Mouse (Mus musculus) heart, embryonic 15.5 days (tissue): ENCODE measurements at regions not wholly inside any gene's neighbourhood (a gene's known extent, or its start where the extent isn't known, plus 50 kb on each side); places are given as distances from the start of the nearest gene placed in this dataset.

ENCODE experiments used
- ATAC-seq: fragments of 200-750 bp; cut with Nextera tagmentation; replicated peaks from 2 replicates; pipeline ENCODE4 v1.8.0; 2017; ENCODE audit warnings: low read depth, moderate TSS enrichment; ENCODE audit not compliant: insufficient number of reproducible peaks, insufficient read depth, low FRiP score
- H3K27ac ChIP-seq: fragments of 300-500 bp; sonication (generic); 2 replicates; pipeline ENCODE4 v1.5.1; 2015; ENCODE audit warnings: mild to moderate bottlenecking, inconsistent platforms
- H3K27me3 ChIP-seq: fragments of 300-500 bp; sonication (generic); 2 replicates; pipeline ENCODE4 v1.6.1; 2015; ENCODE audit warnings: inconsistent platforms
- H3K36me3 ChIP-seq: fragments of 300-500 bp; sonication (generic); 2 replicates; pipeline ENCODE4 v1.6.1; 2015; ENCODE audit warnings: mild to moderate bottlenecking, inconsistent platforms
- H3K4me1 ChIP-seq: fragments of 300-500 bp; sonication (generic); replicated peaks from 2 replicates; pipeline ENCODE4 v1.6.1; 2015; ENCODE audit warnings: inconsistent platforms
- H3K4me2 ChIP-seq: fragments of 300-500 bp; sonication (generic); 2 replicates; pipeline ENCODE4 v1.6.1; 2015; ENCODE audit warnings: inconsistent platforms, mild to moderate bottlenecking, moderate library complexity
- H3K4me3 ChIP-seq: fragments of 300-500 bp; sonication (generic); 2 replicates; pipeline ENCODE4 v1.5.1; 2015; ENCODE audit warnings: mild to moderate bottlenecking, inconsistent platforms
- H3K9ac ChIP-seq: fragments of 300-500 bp; sonication (generic); 2 replicates; pipeline ENCODE4 v1.6.1; 2015; ENCODE audit warnings: mild to moderate bottlenecking, inconsistent platforms
- H3K9me3 ChIP-seq: fragments of 300-500 bp; sonication (generic); replicated peaks from 2 replicates; pipeline ENCODE4 v1.6.1; 2016; ENCODE audit warnings: inconsistent platforms
- WGBS: fragments of 180-500 bp; shearing (Covaris S2); methylation state at CpG from one replicate; pipeline ENCODE4 v1.1.7; 2015; ENCODE audit warnings: mixed read lengths; 5-methylcytosine and 5-hydroxymethylcytosine counted together

DNA sequence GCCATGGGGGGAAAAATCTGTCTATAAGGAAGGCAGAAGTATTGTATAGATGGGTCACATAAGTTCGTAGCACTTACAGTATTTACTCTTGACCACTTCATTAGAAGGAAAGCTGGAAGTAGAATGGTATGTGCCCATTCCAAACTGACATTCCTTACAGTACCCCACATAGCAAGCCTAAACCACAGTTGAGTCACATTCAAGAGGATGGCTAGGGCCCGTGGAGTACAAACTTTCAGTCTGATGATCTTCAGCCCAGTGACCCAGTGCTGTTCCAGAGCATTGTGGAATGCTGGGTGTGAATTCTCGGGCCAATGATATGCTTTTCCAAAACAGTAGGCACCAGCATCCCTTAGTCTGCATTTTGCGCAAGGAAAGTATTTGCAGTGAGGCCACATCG is 124.2 kb upstream of the Tent5a start:
- H3K4me2 ChIP-seq, result no peak overlapping the region
- H3K4me3 ChIP-seq, result no peak overlapping the region
- H3K27me3 ChIP-seq, result no peaks in the 10 kb centered on the region
- H3K9ac ChIP-seq, result no peak overlapping the region
- no peaks in the 10 kb centered on the region for H3K4me1 ChIP-seq
- WGBS, result 77% methylated on average over 5 of the region's 5 CpGs
- no peak for ATAC-seq
- H3K9me3 ChIP-seq, result no peaks in the 10 kb centered on the region
- H3K27ac ChIP-seq, result no peak overlapping the region
- H3K36me3 ChIP-seq, result no peaks in the 10 kb centered on the region

DNA sequence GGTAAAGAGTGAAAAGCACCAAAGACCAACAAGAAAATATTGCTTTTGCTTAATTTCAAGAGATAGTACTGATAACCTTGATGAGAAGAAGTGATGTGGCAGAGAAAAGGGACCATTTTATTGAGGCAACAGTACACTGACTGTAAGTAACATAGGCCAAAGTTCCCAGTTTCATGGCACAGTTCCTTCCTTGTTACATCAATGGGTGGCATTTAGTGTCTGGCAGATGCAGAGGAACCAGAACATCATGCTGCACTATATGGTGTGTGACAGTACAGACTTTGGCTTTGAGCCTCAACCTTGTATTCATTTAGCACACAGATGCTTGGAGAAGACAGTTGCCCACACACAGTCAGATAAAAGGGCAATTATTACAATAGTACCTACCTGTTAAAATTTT is 123.7 kb upstream of the Tent5a start:
- Histone ChIP-seq H3K4me1 (no peaks in the 10 kb centered on the region), H3K4me3 (no peak overlapping the region), H3K9me3 (no peaks in the 10 kb centered on the region), H3K27ac (no peak overlapping the region), H3K36me3 (no peaks in the 10 kb centered on the region), H3K4me2 (no peak overlapping the region), H3K27me3 (no peaks in the 10 kb centered on the region), H3K9ac (no peak overlapping the region)
- no peak for ATAC-seq

DNA sequence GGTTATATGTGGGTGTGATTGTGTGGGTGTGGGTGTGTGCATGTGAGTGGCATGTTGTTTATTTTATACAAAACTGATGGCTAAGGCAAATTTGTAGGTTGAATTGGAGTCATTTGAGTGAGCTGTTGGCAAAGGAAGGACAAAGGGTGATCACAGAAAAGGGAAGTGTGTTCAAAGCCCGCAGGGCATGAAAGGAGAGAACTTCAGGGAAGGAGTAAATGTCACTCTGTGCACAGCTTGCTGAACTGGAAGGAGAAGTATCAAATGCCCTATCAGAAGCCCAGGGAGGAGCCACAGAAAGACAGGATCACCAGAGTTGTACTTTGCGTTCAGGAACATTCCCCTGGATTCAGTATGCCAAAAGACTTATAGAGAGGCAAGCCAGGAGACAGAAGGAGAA is 122.3 kb upstream of the Tent5a start:
- Histone ChIP-seq H3K27me3 (no peaks in the 10 kb centered on the region), H3K9me3 (no peaks in the 10 kb centered on the region), H3K9ac (no peak overlapping the region), H3K4me1 (no peaks in the 10 kb centered on the region), H3K4me2 (no peak overlapping the region), H3K4me3 (no peak overlapping the region), H3K27ac (no peak overlapping the region), H3K36me3 (no peaks in the 10 kb centered on the region)
- no peak for ATAC-seq
- 76% methylated on average over 2 of the region's 2 CpGs for WGBS

DNA sequence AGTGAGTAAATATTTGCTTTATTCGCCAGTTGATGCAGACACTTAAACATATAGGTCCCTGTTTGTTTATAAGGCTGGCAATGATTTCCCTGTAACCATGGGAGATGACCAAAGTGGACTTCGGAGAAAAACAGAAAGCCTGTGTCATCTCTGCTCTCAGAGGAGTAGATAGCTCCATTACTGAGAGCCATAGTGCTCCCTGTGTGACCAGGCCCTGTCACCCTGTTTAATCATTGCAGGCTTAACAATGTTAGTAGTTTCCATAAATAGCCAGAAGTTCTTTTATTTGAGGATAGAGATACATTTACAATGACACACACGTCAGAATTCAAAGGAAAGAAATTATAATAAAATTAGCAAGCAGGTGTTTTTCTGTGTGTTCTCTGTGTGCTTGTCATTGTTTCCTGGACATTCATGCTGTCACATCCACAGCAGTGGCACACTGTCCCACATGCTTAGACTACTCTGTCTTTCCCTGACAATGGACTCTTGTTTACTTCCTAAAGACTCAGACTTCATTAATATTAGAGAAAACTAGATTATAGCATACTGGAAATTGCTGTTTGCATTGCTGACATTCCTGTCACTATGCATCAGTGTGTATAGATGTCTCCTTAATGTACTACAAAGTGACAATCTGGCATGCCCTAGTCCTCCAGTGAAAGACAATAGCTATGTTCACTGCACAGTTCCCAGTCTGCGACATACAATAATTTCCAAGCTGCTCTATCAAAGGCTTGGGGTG is 115.8 kb upstream of the Tent5a start:
- no peaks in the 10 kb centered on the region for H3K27me3 ChIP-seq
- H3K27ac ChIP-seq, result no peak overlapping the region
- WGBS, result 52% methylated on average over 4 of the region's 4 CpGs

DNA sequence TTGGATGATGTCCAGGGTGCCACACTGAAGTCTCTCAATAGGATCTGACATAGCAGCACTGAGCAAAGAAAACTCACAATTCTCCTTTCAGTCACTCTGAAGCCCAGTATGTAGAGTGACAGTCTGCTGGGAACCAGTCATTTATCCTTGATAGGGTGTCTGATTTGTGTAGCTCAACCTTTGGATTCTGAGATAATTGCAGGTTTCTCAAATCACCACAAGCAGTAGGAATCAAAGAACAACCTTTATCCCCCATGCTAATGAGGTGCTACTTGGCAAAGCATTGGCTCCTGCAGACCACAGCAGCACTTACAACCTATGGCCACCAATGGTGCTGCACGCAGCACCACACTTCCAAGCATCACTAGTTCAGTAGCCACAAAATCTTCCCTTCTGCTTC is 112.5 kb upstream of the Tent5a start:
- Histone ChIP-seq H3K4me2 (no peak overlapping the region), H3K4me3 (no peak overlapping the region), H3K27me3 (no peaks in the 10 kb centered on the region), H3K9me3 (no peaks in the 10 kb centered on the region), H3K27ac (no peak overlapping the region), H3K9ac (no peak overlapping the region), H3K4me1 (peaks cover 6% of the 10 kb centered on the region; the same call in 1 of the 2 replicates), H3K36me3 (no peaks in the 10 kb centered on the region)
- WGBS, result 69% methylated on average over 1 of the region's 1 CpGs
- no peak for ATAC-seq

More for the DNA sequence above, 115.8 kb upstream of the Tent5a start:
- no peaks in the 10 kb centered on the region for H3K9me3 ChIP-seq
- no peak overlapping the region for H3K9ac ChIP-seq
- no peak overlapping the region for H3K4me2 ChIP-seq
- H3K4me1 ChIP-seq, result peaks cover 6% of the 10 kb centered on the region; the same call in 1 of the 2 replicates
- no peaks in the 10 kb centered on the region for H3K36me3 ChIP-seq
- H3K4me3 ChIP-seq, result no peak overlapping the region
- ATAC-seq, result no peak

DNA sequence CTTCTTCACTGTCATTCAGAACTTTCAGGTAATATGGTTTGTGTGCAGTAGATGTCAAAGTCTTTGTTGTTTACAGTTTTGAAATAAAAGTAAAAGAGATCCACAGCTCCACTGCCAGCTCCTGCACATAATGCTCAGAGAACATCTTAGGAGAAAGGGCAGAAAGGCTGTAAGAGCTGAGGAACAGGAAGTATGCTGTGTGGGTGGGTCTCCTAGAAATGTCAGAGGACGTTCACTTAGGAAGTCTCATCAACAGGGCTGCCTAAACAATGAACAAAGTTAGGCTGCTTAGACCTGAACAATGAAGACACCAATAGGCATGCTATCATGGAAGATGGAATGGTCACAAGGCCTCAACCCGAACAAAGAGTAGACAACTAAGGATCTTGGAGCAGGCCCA is 105.1 kb upstream of the Tent5a start:
- Histone ChIP-seq H3K9me3 (no peaks in the 10 kb centered on the region), H3K36me3 (no peaks in the 10 kb centered on the region), H3K4me2 (no peak overlapping the region), H3K27me3 (no peaks in the 10 kb centered on the region), H3K9ac (no peak overlapping the region), H3K4me3 (no peak overlapping the region), H3K27ac (no peak overlapping the region), H3K4me1 (no peaks in the 10 kb centered on the region)
- no peak for ATAC-seq
- 68% methylated on average over 2 of the region's 2 CpGs for WGBS

DNA sequence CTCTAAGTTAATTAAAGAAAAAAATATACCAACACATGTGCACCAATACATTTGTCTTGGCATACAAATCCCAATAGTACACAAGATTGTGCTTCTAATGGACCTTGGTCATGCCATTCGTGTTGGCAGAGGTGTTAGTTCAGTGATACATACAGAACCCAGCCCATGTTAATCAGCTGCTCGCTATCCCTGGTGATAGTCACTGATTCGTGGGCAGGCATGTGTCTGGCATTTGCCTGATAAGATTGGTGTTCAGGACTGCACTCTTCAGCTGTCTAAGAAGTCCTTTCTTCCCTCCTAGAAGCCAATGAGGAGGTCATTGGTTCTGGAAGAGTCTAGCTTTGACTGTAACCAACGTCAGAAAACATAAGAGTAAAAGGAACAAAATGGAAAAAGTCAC is 99.7 kb upstream of the Tent5a start:
- H3K27ac ChIP-seq, result no peak overlapping the region
- ATAC-seq, result no peak
- H3K4me2 ChIP-seq, result no peak overlapping the region
- H3K36me3 ChIP-seq, result no peaks in the 10 kb centered on the region
- no peak overlapping the region for H3K4me3 ChIP-seq
- no peaks in the 10 kb centered on the region for H3K9me3 ChIP-seq
- 43% methylated on average over 4 of the region's 4 CpGs for WGBS
- no peak overlapping the region for H3K9ac ChIP-seq
- no peaks in the 10 kb centered on the region for H3K27me3 ChIP-seq
- H3K4me1 ChIP-seq, result peaks cover 3% of the 10 kb centered on the region; the same call in 1 of the 2 replicates

DNA sequence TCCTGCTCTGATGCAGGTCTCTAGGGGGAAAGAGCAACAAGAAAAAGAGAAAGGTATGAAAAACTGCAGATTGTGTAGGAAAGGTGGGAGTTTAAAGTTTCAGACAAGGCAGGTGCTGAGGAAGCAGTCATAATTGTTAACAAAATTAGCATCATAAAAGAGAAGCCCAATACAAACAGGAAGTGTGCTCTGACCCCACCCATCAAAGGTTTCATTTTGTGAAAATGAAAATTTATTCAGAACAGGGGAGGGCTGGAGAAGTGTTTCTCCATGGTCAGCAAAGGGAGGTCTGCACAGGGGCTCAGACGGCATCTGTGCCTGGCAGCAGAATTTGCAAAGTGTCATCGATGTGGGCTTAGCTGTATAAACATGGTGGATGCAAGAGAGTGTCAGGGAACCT is 96.8 kb upstream of the Tent5a start:
- 73% methylated on average over 2 of the region's 2 CpGs for WGBS
- ATAC-seq, result no peak
- H3K4me3 ChIP-seq, result no peak overlapping the region
- H3K27ac ChIP-seq, result no peak overlapping the region
- no peak overlapping the region for H3K4me2 ChIP-seq
- no peaks in the 10 kb centered on the region for H3K36me3 ChIP-seq
- no peaks in the 10 kb centered on the region for H3K27me3 ChIP-seq
- peaks cover 3% of the 10 kb centered on the region; the same call in 1 of the 2 replicates for H3K4me1 ChIP-seq
- H3K9me3 ChIP-seq, result no peaks in the 10 kb centered on the region
- no peak overlapping the region for H3K9ac ChIP-seq

DNA sequence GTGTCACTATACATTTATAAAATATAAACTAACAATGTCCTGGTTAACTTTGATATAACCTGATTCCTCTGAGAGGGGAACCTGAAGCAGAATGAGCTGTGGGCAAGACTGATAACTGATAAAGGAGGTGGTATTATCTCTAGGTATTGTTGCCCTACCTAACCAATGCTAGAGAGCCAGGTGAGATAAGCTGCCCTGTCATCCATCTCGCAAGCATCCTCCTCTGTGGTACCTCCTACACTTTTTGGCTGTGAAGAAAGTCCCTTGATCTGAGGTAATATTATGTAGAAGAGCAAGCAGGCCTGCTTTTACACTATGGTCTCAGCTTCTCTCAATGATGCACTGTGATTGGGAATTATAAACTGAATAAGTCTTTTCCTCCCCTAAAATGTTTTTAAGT is 87.2 kb upstream of the Tent5a start:
- no peaks in the 10 kb centered on the region for H3K27me3 ChIP-seq
- H3K4me2 ChIP-seq, result no peak overlapping the region
- peaks cover 18% of the 10 kb centered on the region for H3K4me1 ChIP-seq
- no peak for ATAC-seq
- no peak overlapping the region for H3K4me3 ChIP-seq
- H3K9me3 ChIP-seq, result no peaks in the 10 kb centered on the region
- no peaks in the 10 kb centered on the region for H3K36me3 ChIP-seq
- no peak overlapping the region for H3K9ac ChIP-seq
- 77% methylated on average over 1 of the region's 1 CpGs for WGBS
- H3K27ac ChIP-seq, result no peak overlapping the region

DNA sequence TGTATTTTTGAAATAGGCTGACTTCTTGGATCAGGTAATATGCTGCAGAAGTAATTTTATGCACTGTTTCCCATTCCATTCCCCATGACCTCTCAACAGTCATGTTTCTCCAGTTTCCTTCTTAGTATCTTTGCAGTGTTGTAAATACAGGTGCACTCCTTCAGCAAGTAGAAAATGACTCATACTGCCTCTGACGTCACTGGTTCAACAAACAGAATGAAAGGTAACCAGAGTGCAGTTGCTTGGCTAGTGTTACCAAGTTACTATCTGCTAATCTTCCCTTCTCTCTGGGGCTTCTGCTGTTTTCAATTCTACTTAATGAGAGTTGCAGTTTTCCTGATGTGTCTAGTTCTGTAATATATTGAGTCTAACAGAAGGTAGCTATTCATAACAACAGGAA is 86.7 kb upstream of the Tent5a start:
- 15% methylated on average over 1 of the region's 1 CpGs for WGBS
- Histone ChIP-seq H3K27me3 (no peaks in the 10 kb centered on the region), H3K4me1 (peaks cover 18% of the 10 kb centered on the region), H3K4me2 (no peak overlapping the region), H3K27ac (no peak overlapping the region), H3K36me3 (no peaks in the 10 kb centered on the region), H3K9me3 (no peaks in the 10 kb centered on the region), H3K4me3 (no peak overlapping the region), H3K9ac (no peak overlapping the region)
- ATAC-seq, result no peak

DNA sequence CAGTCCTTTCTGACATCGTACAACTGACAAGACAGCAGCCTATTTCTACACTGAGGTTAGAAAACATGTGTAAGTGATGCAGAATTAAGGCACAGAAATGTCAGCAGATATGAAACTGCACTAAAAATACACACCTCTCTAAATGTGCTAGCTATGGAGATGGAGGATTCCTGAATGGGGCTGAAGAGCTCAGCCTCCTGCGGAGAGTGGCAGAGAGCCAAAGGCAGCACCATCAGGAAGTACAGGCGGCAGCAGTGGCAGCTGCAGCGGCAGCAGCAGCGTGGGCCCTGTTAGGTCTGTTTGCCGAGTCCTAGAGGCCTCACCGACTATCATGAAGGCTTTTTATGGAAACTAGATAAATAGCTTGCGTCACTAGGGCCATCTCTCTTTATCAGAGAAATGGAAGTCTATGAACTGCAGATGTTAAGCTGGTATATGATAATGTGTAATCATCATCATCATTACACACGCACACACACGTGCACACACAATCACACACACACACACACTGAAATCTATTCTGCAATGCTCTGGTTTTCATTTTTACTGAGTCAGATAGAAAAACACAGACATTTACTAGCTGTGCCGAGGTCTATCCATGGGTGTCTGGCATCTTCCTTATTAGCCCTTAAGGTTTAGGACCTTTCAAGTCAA is 83.6 kb upstream of the Tent5a start:
- Histone ChIP-seq H3K4me1 (peaks cover 25% of the 10 kb centered on the region), H3K36me3 (no peaks in the 10 kb centered on the region), H3K4me3 (no peak overlapping the region), H3K27me3 (no peaks in the 10 kb centered on the region), H3K9me3 (no peaks in the 10 kb centered on the region), H3K9ac (no peak overlapping the region), H3K4me2 (peak overlapping the region; percentile 10), H3K27ac (peak overlapping the region; percentile 60)
- WGBS, result 13% methylated on average over 11 of the region's 11 CpGs
- peak; percentile 88 for ATAC-seq

DNA sequence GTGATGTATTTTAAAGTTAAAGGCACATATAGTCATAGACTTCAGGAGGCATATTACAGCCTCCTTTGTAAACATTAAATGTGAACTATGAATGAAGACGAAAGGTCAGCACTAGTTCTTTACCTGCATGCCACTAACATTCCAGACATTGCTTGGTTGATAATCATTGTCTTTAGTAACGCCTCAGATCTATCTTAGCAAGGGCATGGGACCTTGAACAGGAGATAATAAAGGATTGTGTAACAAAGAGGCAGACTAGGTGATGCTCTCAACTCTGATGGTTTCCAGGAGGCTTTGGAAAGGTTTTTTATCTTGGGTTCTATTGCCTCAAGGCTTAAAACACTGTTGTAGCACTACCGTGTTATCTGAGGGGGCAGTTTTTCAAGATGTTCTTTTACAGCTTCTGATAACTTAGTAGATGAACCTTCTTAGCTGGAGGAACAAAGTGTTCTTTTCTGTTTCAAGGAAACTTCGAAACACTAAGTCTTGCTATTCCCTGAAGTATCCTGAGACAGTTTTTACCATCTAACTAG is 82.9 kb upstream of the Tent5a start:
- Histone ChIP-seq H3K9ac (no peak overlapping the region), H3K9me3 (no peaks in the 10 kb centered on the region), H3K4me1 (peaks cover 25% of the 10 kb centered on the region), H3K36me3 (no peaks in the 10 kb centered on the region), H3K4me2 (peak overlapping the region; percentile 10), H3K27me3 (no peaks in the 10 kb centered on the region), H3K27ac (peak overlapping the region; percentile 60), H3K4me3 (no peak overlapping the region)
- no peak for ATAC-seq
- WGBS, result 36% methylated on average over 4 of the region's 4 CpGs
